Mouse (Mus musculus) stomach, embryonic 16.5 days (tissue): ENCODE data around the gene Gyg. TPM values are rescaled to one million over a fixed set of nuclear protein-coding genes. Genes with fewer than 3 reads are reported as not detected.
A peak's percentile ranks its signal among the peaks of the same experiment; 100 is the strongest.

Source experiments
- ATAC-seq: fragments of 200-750 bp; cut with Nextera tagmentation; 2 replicates; pipeline ENCODE4 v1.8.0; 2017; ENCODE audit warnings: moderate number of reproducible peaks, moderate TSS enrichment; ENCODE audit not compliant: insufficient read depth, low FRiP score
- H3K27ac ChIP-seq: fragments of 300-500 bp; sonication (generic); 2 replicates; pipeline ENCODE4 v1.5.1; 2014; ENCODE audit warnings: low read length
- H3K27me3 ChIP-seq: fragments of 300-500 bp; sonication (generic); 2 replicates; pipeline ENCODE4 v1.6.1; 2014; ENCODE audit warnings: low read length, control low read depth, mixed read lengths; ENCODE audit not compliant: control insufficient read depth, insufficient read depth
- H3K36me3 ChIP-seq: fragments of 300-500 bp; sonication (generic); 2 replicates; pipeline ENCODE4 v1.6.1; 2014; ENCODE audit warnings: low read length; ENCODE audit not compliant: control insufficient read depth, insufficient read depth
- H3K4me1 ChIP-seq: fragments of 300-500 bp; sonication (generic); 2 replicates; pipeline ENCODE4 v1.6.1; 2014; ENCODE audit warnings: low read length, control low read depth, mixed read lengths; ENCODE audit not compliant: control insufficient read depth, insufficient read depth
- H3K4me2 ChIP-seq: fragments of 300-500 bp; sonication (generic); 2 replicates; pipeline ENCODE4 v1.6.1; 2014; ENCODE audit warnings: low read depth, low read length, mixed read lengths
- H3K4me3 ChIP-seq: fragments of 300-500 bp; sonication (generic); replicated peaks from 2 replicates; pipeline ENCODE4 v1.5.1; 2014; ENCODE audit warnings: mild to moderate bottlenecking, low read length
- H3K9ac ChIP-seq: fragments of 300-500 bp; sonication (generic); 2 replicates; pipeline ENCODE4 v1.6.1; 2014; ENCODE audit warnings: low read length
- H3K9me3 ChIP-seq: fragments of 300-500 bp; sonication (generic); replicated peaks from 2 replicates; pipeline ENCODE4 v1.6.1; 2016; ENCODE audit warnings: low read length, control low read depth; ENCODE audit not compliant: control insufficient read depth
- WGBS: fragments of 180-500 bp; shearing (Covaris S2); extraction: QIAGEN DNeasy Blood & Tissue Kit; methylation state at CpG from one replicate; pipeline ENCODE4 v1.1.7; 2014; 5-methylcytosine and 5-hydroxymethylcytosine counted together
- polyA plus RNA-seq: library from polyadenylated mRNA; unstranded; fragments of >200 nt; fragmentation: Nextera tagmentation; extraction: Ambion mirVana; gene quantifications from 2 replicates; pipeline ENCODE4 v1.2.1, GENCODE M21; 2015

Gene Gyg
- polyA plus RNA-seq, 1 experiment from 2014 or later = 52.5 TPM

DNA sequence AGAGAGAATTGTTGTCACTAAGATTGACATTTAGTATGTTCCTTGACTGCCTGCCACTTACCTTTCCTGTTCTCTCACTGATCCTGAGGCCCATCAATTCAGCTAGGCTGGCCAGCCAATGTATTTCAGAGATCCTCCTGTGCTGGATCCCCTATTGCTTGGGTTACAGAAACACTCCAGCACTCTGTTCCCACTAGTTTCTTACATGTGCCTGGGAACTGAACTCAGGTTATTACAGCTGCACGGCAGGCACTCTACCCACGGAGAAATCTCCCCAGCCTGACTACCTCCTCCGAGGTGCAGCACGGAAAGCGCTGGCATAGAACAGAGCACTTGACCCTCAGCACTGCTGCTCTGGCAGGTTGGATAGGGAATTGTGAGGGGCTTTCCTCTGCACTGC, 7.5 kb downstream of the Gyg start:
- H3K9ac ChIP-seq = no peak overlapping the region
- H3K9me3 ChIP-seq = no peaks in the 10 kb centered on the region
- H3K27ac ChIP-seq = no peak overlapping the region
- no peak overlapping the region for H3K4me3 ChIP-seq
- H3K27me3 ChIP-seq = no peaks in the 10 kb centered on the region
- H3K4me2 ChIP-seq = no peak overlapping the region
- H3K36me3 ChIP-seq = no peaks in the 10 kb centered on the region
- H3K4me1 ChIP-seq = no peaks in the 10 kb centered on the region; the same call in 1 of the 2 replicates
- 77% methylated on average over 5 of the region's 5 CpGs for WGBS
- ATAC-seq = no peak

- Histone ChIP-seq H3K9ac (no peak overlapping the region), H3K36me3 (no peaks in the 10 kb centered on the region), H3K9me3 (no peaks in the 10 kb centered on the region), H3K4me1 (no peaks in the 10 kb centered on the region; the same call in 1 of the 2 replicates), H3K4me2 (no peak overlapping the region), H3K4me3 (no peak overlapping the region), H3K27ac (no peak overlapping the region), H3K27me3 (no peaks in the 10 kb centered on the region)
- no peak for ATAC-seq
- 70% methylated on average over 7 of the region's 7 CpGs for WGBS
Observed at GRCm38 (mm10) chr3:20146884-20147395, 8.2 kb downstream of the Gyg start.

GRCm38 (mm10) chr3:20145696-20146113, 9.4 kb downstream of the Gyg start:
- WGBS = 65% methylated on average over 1 of the region's 1 CpGs
- no peaks in the 10 kb centered on the region for H3K9me3 ChIP-seq
- H3K9ac ChIP-seq = no peak overlapping the region
- no peaks in the 10 kb centered on the region; the same call in 1 of the 2 replicates for H3K4me1 ChIP-seq
- H3K27ac ChIP-seq = no peak overlapping the region
- H3K27me3 ChIP-seq = no peaks in the 10 kb centered on the region
- H3K4me3 ChIP-seq = no peak overlapping the region
- no peak for ATAC-seq
- no peak overlapping the region for H3K4me2 ChIP-seq
- no peaks in the 10 kb centered on the region for H3K36me3 ChIP-seq

DNA sequence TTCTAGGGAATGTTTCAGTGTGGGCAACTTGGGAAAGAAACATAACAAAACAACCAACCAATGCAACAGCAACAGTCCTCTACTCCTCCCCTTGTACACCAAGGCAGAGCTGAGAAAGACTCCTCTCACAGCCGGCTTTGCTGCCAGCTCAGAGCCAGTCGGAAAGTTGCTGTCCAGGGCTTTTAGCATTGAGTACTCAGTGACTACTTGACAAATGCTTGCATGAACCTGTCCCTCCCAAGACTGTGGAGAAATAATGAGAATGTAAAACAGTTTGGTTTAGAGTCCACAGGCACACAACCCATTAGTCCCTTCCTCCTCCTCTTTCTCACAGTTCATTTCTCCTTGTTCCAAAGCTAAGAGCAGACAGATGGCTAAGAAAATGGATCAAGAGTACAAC, 10.7 kb downstream of the Gyg start:
- H3K4me1 ChIP-seq = no peaks in the 10 kb centered on the region; the same call in 1 of the 2 replicates
- H3K36me3 ChIP-seq = 0 out of 2 replicates have a peak, but pooled peaks cover 5% of the 10 kb centered on the region
- H3K9me3 ChIP-seq = no peaks in the 10 kb centered on the region
- ATAC-seq = no peak
- H3K9ac ChIP-seq = no peak overlapping the region
- no peaks in the 10 kb centered on the region for H3K27me3 ChIP-seq
- no peak overlapping the region for H3K4me3 ChIP-seq
- H3K27ac ChIP-seq = no peak overlapping the region
- 26% methylated on average over 2 of the region's 2 CpGs for WGBS
- H3K4me2 ChIP-seq = no peak overlapping the region

- ATAC-seq = no peak
- Histone ChIP-seq H3K27ac (no peak overlapping the region), H3K9me3 (no peaks in the 10 kb centered on the region), H3K36me3 (0 out of 2 replicates have a peak, but pooled peaks cover 5% of the 10 kb centered on the region), H3K4me3 (no peak overlapping the region), H3K27me3 (no peaks in the 10 kb centered on the region), H3K9ac (no peak overlapping the region), H3K4me2 (no peak overlapping the region), H3K4me1 (no peaks in the 10 kb centered on the region; the same call in 1 of the 2 replicates)
- 77% methylated on average over 3 of the region's 3 CpGs for WGBS
Observed at GRCm38 (mm10) chr3:20143726-20144125, 11.4 kb downstream of the Gyg start.

GRCm38 (mm10) chr3:20142576-20142975, 12.5 kb downstream of the Gyg start:
- Histone ChIP-seq H3K4me2 (no peak overlapping the region), H3K27me3 (no peaks in the 10 kb centered on the region), H3K27ac (no peak overlapping the region), H3K4me3 (no peak overlapping the region), H3K36me3 (0 out of 2 replicates have a peak, but pooled peaks cover 5% of the 10 kb centered on the region), H3K9ac (no peak overlapping the region), H3K4me1 (no peaks in the 10 kb centered on the region; the same call in 1 of the 2 replicates), H3K9me3 (no peaks in the 10 kb centered on the region)
- 74% methylated on average over 3 of the region's 3 CpGs for WGBS
- ATAC-seq = no peak

DNA sequence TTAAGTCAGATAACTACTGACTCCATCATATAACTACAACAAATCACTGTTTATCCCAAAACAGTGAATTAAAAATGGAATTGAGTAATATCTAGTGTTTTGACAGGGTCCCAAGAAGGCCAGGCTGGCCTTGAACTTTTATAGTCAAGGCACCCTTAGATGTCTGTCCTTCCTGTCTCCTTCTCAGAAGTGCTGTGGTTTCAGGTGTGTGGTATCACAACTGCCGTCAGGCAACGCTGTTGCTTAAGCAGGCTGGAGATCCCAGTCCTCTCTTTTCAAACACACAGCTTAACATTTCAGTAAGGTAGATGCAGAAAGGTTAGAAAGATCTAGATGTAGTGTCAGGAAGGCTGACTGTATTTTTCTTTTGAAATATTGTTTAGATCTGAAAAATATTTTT, 13.0 kb downstream of the Gyg start:
- H3K9me3 ChIP-seq = no peaks in the 10 kb centered on the region
- 75% methylated on average over 2 of the region's 2 CpGs for WGBS

GRCm38 (mm10) chr3:20141679-20142078, 13.4 kb downstream of the Gyg start:
- peak; percentile 56; the same call in 1 of the 2 replicates for ATAC-seq
- H3K4me1 ChIP-seq = no peaks in the 10 kb centered on the region
- H3K4me2 ChIP-seq = no peak overlapping the region
- 0 out of 2 replicates have a peak, but pooled peaks cover 9% of the 10 kb centered on the region for H3K36me3 ChIP-seq
- H3K9me3 ChIP-seq = no peaks in the 10 kb centered on the region
- no peak overlapping the region for H3K4me3 ChIP-seq
- 48% methylated on average over 1 of the region's 1 CpGs for WGBS
- no peak overlapping the region for H3K27ac ChIP-seq
- no peaks in the 10 kb centered on the region for H3K27me3 ChIP-seq
- no peak overlapping the region for H3K9ac ChIP-seq

More for the DNA sequence above, 13.0 kb downstream of the Gyg start:
- ATAC-seq = no peak
- Histone ChIP-seq H3K36me3 (0 out of 2 replicates have a peak, but pooled peaks cover 6% of the 10 kb centered on the region), H3K4me3 (no peak overlapping the region), H3K9ac (no peak overlapping the region), H3K27me3 (no peaks in the 10 kb centered on the region), H3K4me2 (no peak overlapping the region), H3K4me1 (no peaks in the 10 kb centered on the region; the same call in 1 of the 2 replicates), H3K27ac (no peak overlapping the region)

GRCm38 (mm10) chr3:20141240-20141639, 13.9 kb downstream of the Gyg start:
- no peak overlapping the region for H3K9ac ChIP-seq
- no peak overlapping the region for H3K27ac ChIP-seq
- no peak for ATAC-seq
- no peaks in the 10 kb centered on the region for H3K27me3 ChIP-seq
- no peak overlapping the region for H3K4me3 ChIP-seq
- H3K9me3 ChIP-seq = no peaks in the 10 kb centered on the region
- H3K4me2 ChIP-seq = no peak overlapping the region
- no peaks in the 10 kb centered on the region for H3K4me1 ChIP-seq
- H3K36me3 ChIP-seq = 0 out of 2 replicates have a peak, but pooled peaks cover 9% of the 10 kb centered on the region
